ENCODE assay signal across 10 mouse cellular contexts in the genomic region with DNA sequence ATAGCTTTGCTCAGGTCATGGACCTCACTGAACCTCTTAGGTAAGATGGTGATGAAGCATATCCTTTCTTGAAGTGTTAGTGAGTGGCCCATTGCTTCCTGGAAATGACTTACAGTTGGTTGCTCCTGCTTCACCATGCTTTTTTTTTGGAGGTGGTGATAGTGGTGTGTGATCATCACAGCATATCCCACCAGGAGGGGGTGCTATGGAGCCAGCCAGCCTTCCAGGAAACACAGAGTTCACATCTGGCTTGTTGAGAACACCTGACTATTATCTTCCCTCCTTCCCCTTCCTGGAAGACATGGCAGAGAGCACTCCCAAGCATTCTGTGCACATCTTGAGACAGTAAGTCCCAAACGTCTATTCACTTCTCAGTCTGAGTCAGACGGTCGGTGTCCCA.
DNase-seq lines count a peak whose midpoint lies in the region; ATAC-seq and TF ChIP-seq lines count a peak whose summit lies in the region.
"Had no signal": no experiment of that assay in that cellular context is flagged by ENCODE, and none has a peak within 500 bp of the region (broad histone marks: within the 10 kb centered on the region; RNA-seq: fewer than 3 reads in every experiment).

No protein-coding gene starts in this region.

- no peaks in the 10 kb centered on the region for H3K27me3 ChIP-seq in liver, embryonic 11.5 days (replicated peaks; ENCODE audit: control insufficient read depth, insufficient read depth, low read length)
- no peaks in the 10 kb centered on the region for H3K27me3 ChIP-seq in small intestine, adult 2 months (ENCODE audit: control insufficient read depth, insufficient read depth, low read length)
- H3K27me3 ChIP-seq: megakaryocyte, embryonic 14.5 days had no signal

- WGBS in liver, embryonic 11.5 days = 80% methylated on average over 3 of the region's 3 CpGs
- 86% methylated on average over 3 of the region's 3 CpGs for WGBS in small intestine, adult 2 months

- no peak for TF ChIP-seq POLR2A in small intestine, adult 2 months (IDR thresholded peaks at IDR 0.05; ENCODE audit: low read depth, low read length)

- H3K27ac ChIP-seq in liver, embryonic 11.5 days (ENCODE audit: low read depth, low read length) = no peak overlapping the region
- H3K27ac ChIP-seq in small intestine, adult 2 months (ENCODE audit: insufficient read depth, low read depth, low read length) = no peak overlapping the region

- no peaks in the 10 kb centered on the region for H3K9me3 ChIP-seq in liver, embryonic 11.5 days (ENCODE audit: control insufficient read depth, low read length)

- TF ChIP-seq CTCF in small intestine, adult 2 months (IDR thresholded peaks at IDR 0.05; ENCODE audit: extremely low read depth, insufficient read length, insufficient replicate concordance, low read depth, low read length) = peak; percentile 28; the same call in 1 of the 2 replicates

- H3K4me3 ChIP-seq in liver, embryonic 11.5 days (ENCODE audit: low read depth, low read length) = no peak overlapping the region
- no peak overlapping the region for H3K4me3 ChIP-seq in small intestine, adult 2 months (ENCODE audit: low read depth, low read length)
- H3K4me3 ChIP-seq: megakaryocyte, embryonic 14.5 days had no signal

- no peak overlapping the region for H3K4me2 ChIP-seq in liver, embryonic 11.5 days

- no peaks in the 10 kb centered on the region for H3K36me3 ChIP-seq in liver, embryonic 11.5 days (ENCODE audit: control insufficient read depth, insufficient read depth, low read length)
- no peaks in the 10 kb centered on the region for H3K36me3 ChIP-seq in small intestine, adult 2 months (ENCODE audit: control insufficient read depth, insufficient read depth, low read length)

- peak; percentile 14 for DNase-seq in embryo, embryonic 10 days (ENCODE audit: low spot score)
- no peak for DNase-seq in embryo, embryonic 11 days
- DNase-seq in liver = peak; percentile 9
- no peak for DNase-seq in liver, embryonic 11.5 days (ENCODE audit: low spot score)
- DNase-seq in kidney, postnatal 10 days = peak; percentile 25
- DNase-seq in neural tube, embryonic 10.5 days (ENCODE audit: extremely low spot score, low spot score) = no peak
- DNase-seq in Muller cell, postnatal 12 days (ENCODE audit: inconsistent ontology term) = no peak
- DNase-seq: cerebellum, adult 2 months had no signal

- H3K4me1 ChIP-seq in liver, embryonic 11.5 days (replicated peaks; ENCODE audit: control insufficient read depth, insufficient read depth, low read length) = no peaks in the 10 kb centered on the region
- H3K4me1 ChIP-seq in small intestine, adult 2 months (ENCODE audit: control insufficient read depth, insufficient read depth, insufficient read length, low read length) = no peaks in the 10 kb centered on the region
- H3K4me1 ChIP-seq: megakaryocyte, embryonic 14.5 days had no signal

- H3K9ac ChIP-seq in liver, embryonic 11.5 days (ENCODE audit: low read depth, low read length) = no peak overlapping the region

- no peak for ATAC-seq in liver, embryonic 11.5 days (replicated peaks; ENCODE audit: low FRiP score)

Comparison
In these comparisons a context has a peak if more than half of its experiments do, and no peak if none do; other contexts are left out.
1. DNase-seq: peak in embryo, embryonic 10 days (single experiment), liver (single experiment) and kidney, postnatal 10 days (single experiment); none in embryo, embryonic 11 days (single experiment), liver, embryonic 11.5 days (single experiment), neural tube, embryonic 10.5 days (single experiment) and Muller cell, postnatal 12 days (single experiment).